Mouse (Mus musculus) CD8-positive naive resting alpha-beta T cell, adult 2 months (primary cell): ENCODE data around the gene Zdhhc17.

ENCODE experiments used
- DNase-seq, 2 experiments: peaks; one replicate each; pipeline ENCODE4 v3.0.0; 2022; ENCODE audit warnings: low read depth in 2 of 2, low spot score in 2 of 2

Gene Zdhhc17

DNA sequence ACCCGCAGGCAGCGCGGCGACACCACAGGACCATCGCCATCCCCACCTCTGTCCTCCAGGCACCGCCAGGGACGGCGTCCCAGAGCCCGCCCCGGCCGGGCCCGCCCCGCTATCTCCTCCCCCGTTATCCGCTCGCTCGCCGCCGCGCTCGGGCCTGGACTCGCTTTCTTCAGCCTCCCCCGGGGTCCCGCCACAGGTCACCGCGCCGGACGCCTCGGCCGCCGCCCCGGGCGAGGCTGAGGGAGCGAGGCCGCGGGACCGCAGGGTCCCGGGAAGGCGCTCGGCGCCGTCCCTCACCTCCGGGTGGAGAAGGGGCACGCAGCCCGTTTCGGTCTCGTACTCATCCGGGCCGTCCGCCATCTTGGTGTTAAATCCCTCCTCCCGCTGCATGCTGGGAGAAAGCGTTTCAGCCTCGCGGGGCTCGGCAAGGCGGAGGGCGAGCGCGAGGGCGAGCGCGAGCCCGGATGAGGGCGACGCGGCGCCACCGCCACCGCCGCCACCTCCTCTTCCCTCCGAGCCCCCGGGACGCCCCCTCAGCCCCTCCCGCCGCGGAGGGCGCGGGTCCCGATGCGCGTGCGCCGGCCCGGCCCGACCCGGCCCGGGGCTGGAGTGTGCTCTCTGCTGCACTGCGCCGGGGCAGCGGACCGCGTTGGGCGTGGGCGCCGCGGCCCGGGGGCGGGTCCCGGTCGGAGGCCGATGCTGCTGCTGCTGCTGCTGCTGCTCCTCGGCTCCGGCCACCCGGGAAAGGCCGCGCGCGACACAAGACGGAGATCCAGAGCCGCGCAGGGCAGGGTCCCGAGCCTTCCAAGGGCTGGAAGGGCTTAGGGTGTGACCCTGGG, at the start of gene Zdhhc17:
Gene Zdhhc17 (minus strand): TSS at position 500 of the 839 bp plus-strand sequence.
- peak; percentile 79 to 84 for DNase-seq

- DNase-seq, result no peak
These were observed 45.8 kb upstream of the Zdhhc17 start for GRCm38 (mm10) chr10:111055770-111056169.

DNA sequence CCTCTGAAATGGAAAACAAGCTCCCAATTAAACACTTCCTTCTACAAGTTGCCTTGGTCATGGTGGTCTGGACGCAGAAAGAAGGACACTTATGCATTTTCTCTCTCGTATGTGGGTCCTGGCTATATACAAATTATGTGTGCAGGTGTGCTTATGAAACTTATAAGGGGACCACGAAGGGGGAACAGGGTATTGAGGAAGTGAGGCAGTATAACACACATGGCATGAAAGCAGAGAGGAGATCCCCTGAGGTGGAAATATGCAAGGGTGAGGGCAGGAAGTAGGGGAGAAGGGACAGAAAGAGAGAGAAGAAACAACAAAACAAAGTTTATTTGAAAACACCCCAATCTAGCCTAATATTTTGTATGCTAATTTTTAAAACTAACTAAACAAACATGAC, 41.7 kb upstream of the Zdhhc17 start:
- DNase-seq, result no peak

GRCm38 (mm10) chr10:111050511-111050910, 40.6 kb upstream of the Zdhhc17 start:
- DNase-seq, result no peak

- DNase-seq, result no peak
These were observed 40.1 kb upstream of the Zdhhc17 start for GRCm38 (mm10) chr10:111050061-111050460.

- DNase-seq, result no peak
These were observed 38.0 kb upstream of the Zdhhc17 start for GRCm38 (mm10) chr10:111047895-111048294.

DNA sequence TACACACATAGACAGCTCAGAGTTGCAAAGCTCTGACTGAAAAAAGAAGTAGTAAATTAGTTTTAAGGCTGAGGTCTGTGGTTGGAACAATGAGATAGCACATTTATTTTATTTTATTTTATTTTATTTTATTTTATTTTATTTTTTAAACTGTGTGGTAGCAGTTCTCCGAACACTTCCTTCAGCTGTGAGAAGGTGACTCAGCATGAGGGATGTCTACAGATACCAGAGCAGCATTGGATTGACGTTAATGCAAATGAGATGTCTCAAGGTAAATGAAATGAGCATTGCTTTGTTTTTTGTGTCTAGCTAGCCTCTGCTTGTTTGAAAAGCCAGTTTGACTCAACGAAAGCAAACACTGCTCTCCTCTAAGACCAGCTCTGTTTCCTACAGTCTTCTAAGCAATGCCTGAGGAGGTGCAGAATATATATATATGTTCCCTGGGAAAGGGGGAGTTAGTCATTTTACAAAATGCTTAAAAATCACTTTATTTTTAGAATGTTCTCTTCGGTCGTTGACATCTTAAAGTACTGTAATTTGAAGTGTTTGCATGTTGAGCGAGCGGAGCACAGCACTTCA, 30.2 kb upstream of the Zdhhc17 start:
- no peak for DNase-seq

GRCm38 (mm10) chr10:111036851-111037250, 26.9 kb upstream of the Zdhhc17 start:
- DNase-seq, result no peak

GRCm38 (mm10) chr10:111035134-111035533, 25.2 kb upstream of the Zdhhc17 start:
- DNase-seq, result no peak

DNA sequence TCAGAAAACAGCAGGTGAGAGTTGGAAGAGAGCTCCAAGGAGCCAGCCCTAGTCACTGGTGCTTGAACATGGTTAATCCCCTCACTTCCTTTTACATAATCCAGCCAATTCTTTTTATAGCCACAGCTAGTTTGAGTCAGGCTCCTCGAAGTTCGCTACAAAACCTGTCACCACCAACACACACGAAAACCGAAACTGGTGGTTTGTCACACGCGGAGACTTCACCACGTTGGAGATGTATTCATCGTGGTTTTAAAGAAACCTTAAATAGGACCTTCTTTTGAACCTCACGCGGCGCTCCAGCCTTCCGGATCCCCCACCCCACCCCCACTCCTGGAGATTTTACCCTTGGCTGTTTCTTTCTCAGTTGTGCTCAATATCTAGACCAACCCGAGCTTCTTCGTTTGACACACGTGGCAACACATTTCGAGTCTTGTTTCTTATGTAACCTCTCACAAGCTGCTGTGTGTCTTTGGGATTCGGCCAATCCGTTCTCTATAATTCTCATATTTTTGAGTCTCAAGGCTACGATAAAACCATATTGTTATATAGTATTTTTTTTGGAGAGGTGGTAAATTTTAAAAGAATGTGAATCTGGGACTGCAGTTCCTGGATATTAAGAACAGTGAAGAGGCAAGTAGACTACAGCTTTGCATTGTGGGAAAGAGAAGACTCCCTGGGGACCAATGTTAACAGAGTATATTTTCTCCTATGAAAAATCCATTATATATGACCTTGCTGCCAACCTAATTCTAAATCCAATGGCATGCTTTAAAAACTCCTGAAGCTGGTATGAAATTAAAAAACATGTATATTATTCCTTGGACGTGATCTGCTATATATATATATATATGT, 21.8 kb upstream of the Zdhhc17 start:
- DNase-seq, result peak; percentile 6 to 17

DNA sequence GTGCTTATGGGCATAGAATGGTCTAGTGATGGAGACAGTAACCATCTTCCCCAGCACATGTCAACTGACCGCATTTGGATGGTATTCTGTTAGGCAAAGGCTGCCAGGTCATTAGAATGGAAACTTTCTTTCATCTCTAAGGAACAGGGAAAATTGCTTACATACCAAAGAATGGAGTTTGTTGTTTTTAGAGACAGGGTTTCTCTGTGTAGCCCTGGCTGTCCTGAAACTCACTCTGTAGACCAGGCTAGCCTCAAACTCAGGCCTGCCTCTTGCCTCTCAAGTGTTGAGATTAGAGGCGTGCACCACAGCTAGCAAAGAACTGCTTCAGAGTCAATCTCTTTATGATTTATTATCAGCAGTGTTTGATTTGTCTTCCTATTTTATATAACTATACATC, 20.9 kb upstream of the Zdhhc17 start:
- no peak for DNase-seq

- DNase-seq, result no peak
These were observed 16.2 kb upstream of the Zdhhc17 start for GRCm38 (mm10) chr10:111026106-111026505.

- no peak for DNase-seq
These were observed 14.8 kb upstream of the Zdhhc17 start for GRCm38 (mm10) chr10:111024746-111025145.

DNA sequence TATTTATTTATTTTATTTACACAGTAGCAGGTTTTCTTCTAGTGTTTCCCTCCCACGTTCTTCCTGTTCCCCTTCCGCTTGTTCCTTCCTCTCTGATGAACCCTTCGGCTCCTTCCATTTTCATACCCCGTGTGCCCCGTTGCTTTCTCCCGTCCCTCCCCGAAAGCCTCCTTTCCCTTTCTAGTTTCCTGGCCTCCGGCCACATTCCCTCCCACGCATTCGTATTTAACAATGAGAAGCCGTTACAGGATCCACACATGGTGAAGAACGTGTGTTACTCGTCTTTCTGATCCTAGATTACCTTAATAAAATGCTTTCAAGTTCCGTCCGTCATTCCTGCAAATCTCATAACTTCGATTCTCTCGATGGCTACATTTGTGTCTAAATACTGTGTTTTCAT, 4.5 kb upstream of the Zdhhc17 start:
- no peak for DNase-seq

- DNase-seq, result no peak
These were observed 3.3 kb upstream of the Zdhhc17 start for GRCm38 (mm10) chr10:111013265-111013664.

- no peak for DNase-seq
These were observed 2.6 kb upstream of the Zdhhc17 start for GRCm38 (mm10) chr10:111012496-111013038.

- no peak for DNase-seq
These were observed 1.4 kb upstream of the Zdhhc17 start for GRCm38 (mm10) chr10:111011226-111011765.

DNA sequence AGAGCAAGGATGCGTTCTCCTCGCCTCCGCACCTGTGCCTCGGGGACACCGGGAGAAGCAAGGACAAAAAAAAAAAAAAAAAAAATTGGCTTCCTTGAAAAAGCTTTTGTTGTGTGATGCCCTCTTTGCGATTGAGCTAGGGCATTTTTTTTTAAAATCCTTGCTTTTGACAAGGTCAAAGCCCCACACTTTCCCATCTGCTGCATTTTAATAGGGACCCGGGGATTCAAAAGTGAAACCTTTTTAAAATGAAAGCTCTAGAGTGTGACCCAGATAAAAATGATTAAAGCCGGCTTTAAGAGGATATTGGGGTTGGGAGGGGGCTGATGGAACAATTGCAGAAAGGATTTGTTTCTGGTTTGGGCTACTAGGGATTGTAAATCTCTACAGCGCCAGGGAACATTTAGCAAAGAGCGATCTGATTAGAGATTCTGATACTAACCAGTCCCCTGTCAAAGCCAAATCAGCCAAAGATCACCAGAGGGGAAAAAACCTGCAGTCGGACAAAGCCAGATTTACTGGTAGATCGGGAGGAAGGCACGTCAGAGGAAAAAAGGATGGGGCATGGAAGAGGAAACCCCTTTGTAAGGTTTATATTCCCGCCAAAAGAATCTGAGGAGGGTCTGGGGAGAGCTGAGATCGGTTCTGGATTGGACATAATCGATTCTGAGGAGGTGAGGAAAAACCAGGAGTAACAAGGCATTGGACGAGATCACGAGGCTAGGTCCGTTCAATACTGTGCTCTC, 713 bp upstream of the Zdhhc17 start:
- DNase-seq, result peak in 1 of 2 experiments; percentile 18

- peak in 1 of 2 experiments; percentile 6 for DNase-seq
These were observed 763 bp downstream of the Zdhhc17 start for GRCm38 (mm10) chr10:111009113-111009640.

DNA sequence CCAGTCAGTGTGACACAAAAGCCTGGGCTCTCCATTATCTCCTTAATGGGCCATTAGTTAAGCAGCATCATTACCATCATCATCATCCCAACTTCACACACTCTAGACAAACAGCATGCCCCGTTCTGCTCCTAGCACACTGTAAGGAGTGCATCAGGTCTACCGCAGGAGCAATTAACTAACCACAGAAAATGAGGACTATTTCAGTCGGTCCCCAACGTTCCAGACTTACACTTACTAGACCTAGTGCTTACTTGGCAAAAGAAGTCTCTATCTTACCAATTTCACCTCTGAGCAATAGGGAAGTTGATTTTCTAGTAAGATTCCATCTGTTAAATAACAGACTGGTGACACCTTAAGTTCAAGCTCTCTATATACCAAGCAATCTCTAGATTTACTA, 2.3 kb downstream of the Zdhhc17 start:
- no peak for DNase-seq
